Mouse (Mus musculus): ENCODE measurements around the gene Ube2s. TPM values are rescaled to one million over a fixed set of nuclear protein-coding genes. Genes with fewer than 3 reads are reported as not detected.
"Not testable (repeated sequence)": the region's sequence is repeated elsewhere in the genome, so short reads cannot be mapped to it uniquely, and the experiment has no call there.

Gene Ube2s
- polyA plus RNA-seq, 1 experiment from 2014 or later: 342 TPM

GRCm38 (mm10) chr7:4835631-4836327, 23.4 kb upstream of the Ube2s start:
- no peak for ATAC-seq (replicated peaks; ENCODE audit: extremely low read depth, insufficient read depth, low FRiP score)
- H3K4me1 ChIP-seq (ENCODE audit: control insufficient read depth, insufficient read depth, low read length): peaks cover 4% of the 10 kb centered on the region; the same call in 1 of the 2 replicates
- WGBS: 3% methylated on average over 34 of the region's 34 CpGs
- peak overlapping the region; percentile 90 for H3K4me2 ChIP-seq (ENCODE audit: low read depth, low read length)
- peak overlapping the region; percentile 56 for H3K4me3 ChIP-seq (ENCODE audit: low read length)
- no peak overlapping the region for H3K27ac ChIP-seq (ENCODE audit: low read length)
- no peaks in the 10 kb centered on the region for H3K36me3 ChIP-seq (ENCODE audit: control insufficient read depth, insufficient read depth)
- H3K9ac ChIP-seq (ENCODE audit: low read length): peak overlapping the region; percentile 27; the same call in 1 of the 2 replicates
- no peaks in the 10 kb centered on the region for H3K9me3 ChIP-seq (replicated peaks; ENCODE audit: control insufficient read depth, low read length)
- H3K27me3 ChIP-seq (ENCODE audit: control insufficient read depth, insufficient read depth, low read length): peaks cover 64% of the 10 kb centered on the region

- H3K27ac ChIP-seq (ENCODE audit: low read length): no peak overlapping the region
- H3K27me3 ChIP-seq (ENCODE audit: control insufficient read depth, insufficient read depth, low read length): peaks cover 48% of the 10 kb centered on the region
- H3K9ac ChIP-seq (ENCODE audit: low read length): no peak overlapping the region
- no peak overlapping the region for H3K4me3 ChIP-seq (ENCODE audit: low read length)
- WGBS: 5% methylated on average over 12 of the region's 12 CpGs
- no peak for ATAC-seq (replicated peaks; ENCODE audit: extremely low read depth, insufficient read depth, low FRiP score)
- no peak overlapping the region for H3K4me2 ChIP-seq (ENCODE audit: low read depth, low read length)
- no peaks in the 10 kb centered on the region for H3K36me3 ChIP-seq (ENCODE audit: control insufficient read depth, insufficient read depth)
- no peaks in the 10 kb centered on the region for H3K4me1 ChIP-seq (ENCODE audit: control insufficient read depth, insufficient read depth, low read length)
- H3K9me3 ChIP-seq (replicated peaks; ENCODE audit: control insufficient read depth, low read length): no peaks in the 10 kb centered on the region
Observed at GRCm38 (mm10) chr7:4830476-4830875, 18.1 kb upstream of the Ube2s start.

GRCm38 (mm10) chr7:4825365-4825764, 13.0 kb upstream of the Ube2s start:
- Histone ChIP-seq H3K9ac (ENCODE audit: low read length) (no peak overlapping the region), H3K36me3 (ENCODE audit: control insufficient read depth, insufficient read depth) (no peaks in the 10 kb centered on the region), H3K27me3 (ENCODE audit: control insufficient read depth, insufficient read depth, low read length) (peaks cover 9% of the 10 kb centered on the region), H3K4me3 (ENCODE audit: low read length) (no peak overlapping the region), H3K27ac (ENCODE audit: low read length) (no peak overlapping the region), H3K4me2 (ENCODE audit: low read depth, low read length) (no peak overlapping the region), H3K4me1 (ENCODE audit: control insufficient read depth, insufficient read depth, low read length) (peaks cover 6% of the 10 kb centered on the region; the same call in 1 of the 2 replicates), H3K9me3 (replicated peaks; ENCODE audit: control insufficient read depth, low read length) (no peaks in the 10 kb centered on the region)
- no peak for ATAC-seq (replicated peaks; ENCODE audit: extremely low read depth, insufficient read depth, low FRiP score)
- WGBS: 46% methylated on average over 4 of the region's 4 CpGs

GRCm38 (mm10) chr7:4822162-4822907, 9.9 kb upstream of the Ube2s start:
- Histone ChIP-seq H3K4me2 (ENCODE audit: low read depth, low read length) (no peak overlapping the region), H3K4me3 (ENCODE audit: low read length) (no peak overlapping the region), H3K4me1 (ENCODE audit: control insufficient read depth, insufficient read depth, low read length) (peaks cover 6% of the 10 kb centered on the region; the same call in 1 of the 2 replicates), H3K9me3 (replicated peaks; ENCODE audit: control insufficient read depth, low read length) (no peaks in the 10 kb centered on the region), H3K27ac (ENCODE audit: low read length) (no peak overlapping the region), H3K9ac (ENCODE audit: low read length) (no peak overlapping the region), H3K36me3 (ENCODE audit: control insufficient read depth, insufficient read depth) (no peaks in the 10 kb centered on the region), H3K27me3 (ENCODE audit: control insufficient read depth, insufficient read depth, low read length) (no peaks in the 10 kb centered on the region)
- 59% methylated on average over 6 of the region's 6 CpGs for WGBS
- no peak for ATAC-seq (replicated peaks; ENCODE audit: extremely low read depth, insufficient read depth, low FRiP score)

GRCm38 (mm10) chr7:4821690-4822089, 9.3 kb upstream of the Ube2s start:
- Histone ChIP-seq H3K36me3 (ENCODE audit: control insufficient read depth, insufficient read depth) (no peaks in the 10 kb centered on the region), H3K4me2 (ENCODE audit: low read depth, low read length) (no peak overlapping the region), H3K9ac (ENCODE audit: low read length) (no peak overlapping the region), H3K9me3 (replicated peaks; ENCODE audit: control insufficient read depth, low read length) (no peaks in the 10 kb centered on the region), H3K4me1 (ENCODE audit: control insufficient read depth, insufficient read depth, low read length) (peaks cover 6% of the 10 kb centered on the region; the same call in 1 of the 2 replicates), H3K4me3 (ENCODE audit: low read length) (no peak overlapping the region), H3K27ac (ENCODE audit: low read length) (no peak overlapping the region), H3K27me3 (ENCODE audit: control insufficient read depth, insufficient read depth, low read length) (no peaks in the 10 kb centered on the region)
- 73% methylated on average over 4 of the region's 4 CpGs for whole genome bisulfite sequencing
- no peak for ATAC-seq (replicated peaks; ENCODE audit: extremely low read depth, insufficient read depth, low FRiP score)

- H3K27ac ChIP-seq (ENCODE audit: low read length); H3K4me1 ChIP-seq (ENCODE audit: control insufficient read depth, insufficient read depth, low read length); H3K36me3 ChIP-seq (ENCODE audit: control insufficient read depth, insufficient read depth); H3K9me3 ChIP-seq (replicated peaks; ENCODE audit: control insufficient read depth, low read length); H3K9ac ChIP-seq (ENCODE audit: low read length); ATAC-seq (replicated peaks; ENCODE audit: extremely low read depth, insufficient read depth, low FRiP score); H3K4me3 ChIP-seq (ENCODE audit: low read length); H3K27me3 ChIP-seq (ENCODE audit: control insufficient read depth, insufficient read depth, low read length); H3K4me2 ChIP-seq (ENCODE audit: low read depth, low read length): not testable (repeated sequence)
- 89% methylated on average over 7 of the region's 7 CpGs for WGBS
Observed at GRCm38 (mm10) chr7:4820925-4821324, 8.5 kb upstream of the Ube2s start.

- Histone ChIP-seq H3K27me3 (ENCODE audit: control insufficient read depth, insufficient read depth, low read length) (no peaks in the 10 kb centered on the region), H3K9ac (ENCODE audit: low read length) (no peak overlapping the region), H3K4me2 (ENCODE audit: low read depth, low read length) (no peak overlapping the region), H3K4me3 (ENCODE audit: low read length) (no peak overlapping the region), H3K9me3 (replicated peaks; ENCODE audit: control insufficient read depth, low read length) (no peaks in the 10 kb centered on the region), H3K27ac (ENCODE audit: low read length) (no peak overlapping the region), H3K4me1 (ENCODE audit: control insufficient read depth, insufficient read depth, low read length) (peaks cover 5% of the 10 kb centered on the region), H3K36me3 (ENCODE audit: control insufficient read depth, insufficient read depth) (no peaks in the 10 kb centered on the region)
- ATAC-seq (replicated peaks; ENCODE audit: extremely low read depth, insufficient read depth, low FRiP score): no peak
Observed at GRCm38 (mm10) chr7:4816559-4816958, 4.2 kb upstream of the Ube2s start.

- Histone ChIP-seq H3K9ac (ENCODE audit: low read length) (peak overlapping the region; percentile 72), H3K4me1 (ENCODE audit: control insufficient read depth, insufficient read depth, low read length) (peaks cover 28% of the 10 kb centered on the region), H3K27ac (ENCODE audit: low read length) (peak overlapping the region; percentile 86), H3K9me3 (replicated peaks; ENCODE audit: control insufficient read depth, low read length) (no peaks in the 10 kb centered on the region), H3K4me3 (ENCODE audit: low read length) (peak overlapping the region; percentile 62), H3K4me2 (ENCODE audit: low read depth, low read length) (peak overlapping the region; percentile 64), H3K36me3 (ENCODE audit: control insufficient read depth, insufficient read depth) (peaks cover 20% of the 10 kb centered on the region), H3K27me3 (ENCODE audit: control insufficient read depth, insufficient read depth, low read length) (no peaks in the 10 kb centered on the region)
- ATAC-seq (replicated peaks; ENCODE audit: extremely low read depth, insufficient read depth, low FRiP score): no peak
- 23% methylated on average over 8 of the region's 8 CpGs for WGBS
Observed at GRCm38 (mm10) chr7:4813105-4813791, 858 bp upstream of the Ube2s start.

Data from heart, embryonic 16.5 days (tissue).